Mouse (Mus musculus) kidney, adult 2 months (tissue): ENCODE measurements around the gene Cdh12.

Experiments used
- CTCF ChIP-seq: fragments of 200-500 bp; conservative IDR thresholded peaks from 2 replicates; pipeline ENCODE4 v1.5.1; 2011; ENCODE audit warnings: low read depth, mild to moderate bottlenecking, control low read depth, low read length, moderate library complexity, mixed read lengths; ENCODE audit not compliant: insufficient read depth, insufficient read length
- POLR2A ChIP-seq: fragments of 200-500 bp; IDR thresholded peaks from one replicate; pipeline ENCODE4 v1.6.1; 2011; ENCODE audit warnings: low read depth, low read length, control low read depth

DNA sequence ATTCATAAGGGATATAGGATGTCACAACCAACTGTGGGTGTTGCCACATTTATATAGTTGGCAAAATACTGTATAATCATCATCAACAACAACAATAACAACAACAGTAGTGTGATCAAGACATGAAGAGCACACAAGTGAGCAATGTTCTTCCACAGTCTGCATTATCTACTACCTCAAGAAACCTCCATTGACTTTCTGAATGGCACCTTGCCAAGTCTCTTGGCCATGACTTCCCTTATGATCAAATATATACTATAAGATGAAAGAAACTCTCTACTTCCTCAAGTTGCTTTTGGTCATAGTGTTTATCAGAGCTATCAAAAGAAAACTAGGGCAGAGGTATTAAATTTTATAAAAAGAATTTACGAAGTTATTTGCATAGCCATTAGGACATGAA lies 820.8 kb downstream of the Cdh12 start:
- TF ChIP-seq CTCF (no peak), POLR2A (no peak)
